Mouse (Mus musculus) c-Kit-positive CD71-negative TER-119-negative erythroid progenitor cells, embryonic 14.5 days (primary cell): ENCODE results near the gene Adcy9.
A peak's percentile ranks its signal among the peaks of the same experiment; 100 is the strongest.

Source experiments
- DNase-seq: peaks from one replicate; pipeline ENCODE4 v3.0.0-alpha.2; 2013; ENCODE audit warnings: low read depth

Adcy9 gene

DNA sequence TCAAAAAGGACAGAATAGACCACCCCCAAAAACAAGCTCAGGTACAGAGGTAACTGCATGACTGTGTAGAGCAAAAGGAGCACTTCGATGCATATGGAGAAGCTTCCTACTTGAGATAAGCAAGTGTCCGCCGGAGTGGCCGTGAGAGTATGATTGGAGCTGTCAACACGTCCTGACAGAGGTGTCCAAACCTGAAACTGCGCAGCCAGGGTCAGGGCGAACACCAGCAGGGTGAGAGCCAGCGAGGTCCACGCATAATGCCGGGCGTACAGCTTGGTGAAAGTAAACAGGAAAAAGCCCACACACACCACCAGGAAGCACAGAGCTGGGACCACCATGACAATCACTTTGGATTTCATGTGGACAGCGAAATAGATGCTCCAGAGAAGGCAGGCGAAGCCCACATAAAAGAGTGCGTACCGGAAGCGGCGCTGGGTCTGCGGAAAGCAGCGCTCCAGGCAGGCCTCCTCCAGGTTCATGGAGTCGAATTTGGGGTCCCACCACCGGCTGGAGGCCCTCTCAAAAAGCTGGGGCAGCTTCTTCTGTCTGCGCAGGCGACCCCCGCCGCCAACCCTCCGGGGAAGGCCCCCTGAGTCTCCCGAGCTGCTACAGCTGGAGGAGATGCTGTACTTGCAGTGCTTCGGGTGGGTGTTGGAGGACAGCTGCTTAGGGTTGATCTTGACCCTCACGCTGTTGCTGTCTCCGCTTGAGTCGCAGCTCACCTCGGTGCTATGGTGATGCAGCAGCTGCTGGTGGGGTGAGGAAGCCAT is 1.3 kb downstream of the Adcy9 start:
- DNase-seq = no peak

DNA sequence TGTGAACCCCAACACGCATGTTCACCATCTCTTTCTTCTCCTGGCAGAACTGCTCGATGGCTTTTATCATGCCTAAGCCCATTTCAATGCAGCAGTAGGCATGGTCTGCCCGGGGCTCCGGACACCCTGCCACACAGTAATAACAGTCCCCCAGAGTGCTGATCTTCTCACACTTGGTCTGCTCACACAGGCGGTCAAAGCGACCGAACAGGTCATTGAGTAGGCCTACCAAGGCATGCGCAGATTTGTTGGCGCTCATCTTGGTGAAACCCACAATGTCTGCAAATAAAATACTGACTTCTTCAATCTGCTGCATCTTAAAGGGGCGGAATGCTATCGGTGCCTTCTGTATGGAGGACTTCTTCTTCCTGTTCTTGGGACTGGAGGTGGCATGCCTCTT is 2.2 kb downstream of the Adcy9 start:
- no peak for DNase-seq

GRCm38 (mm10) chr16:4417455-4417854 is 2.8 kb downstream of the Adcy9 start:
- DNase-seq = no peak

- no peak for DNase-seq
Measured at GRCm38 (mm10) chr16:4414881-4415585, 5.3 kb downstream of the Adcy9 start.

- peak; percentile 36 for DNase-seq
Measured at GRCm38 (mm10) chr16:4413988-4414880, 6.1 kb downstream of the Adcy9 start.

DNA sequence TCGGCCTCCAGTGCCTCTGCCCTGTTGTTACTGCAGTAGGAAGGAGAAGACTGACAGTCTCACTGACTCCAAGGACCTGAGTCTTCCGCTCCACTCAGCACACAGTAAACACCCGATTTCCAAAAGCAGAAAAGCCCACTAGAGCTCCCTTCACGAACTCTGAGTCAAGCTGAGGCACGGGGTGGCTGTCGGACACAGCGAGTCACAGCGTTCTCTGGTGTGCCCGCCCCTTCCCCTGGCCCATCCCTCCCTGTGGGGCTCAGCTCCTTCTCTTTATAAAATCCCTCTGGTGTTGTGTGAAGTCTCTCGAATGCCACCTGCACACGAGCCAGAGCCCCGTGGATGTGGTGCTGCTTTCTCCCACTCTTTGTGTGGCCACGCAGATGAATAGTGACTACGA is 7.0 kb downstream of the Adcy9 start:
- DNase-seq = no peak

- DNase-seq = no peak
Measured at GRCm38 (mm10) chr16:4412298-4412697, 8.0 kb downstream of the Adcy9 start.

- DNase-seq = no peak
Measured at GRCm38 (mm10) chr16:4411296-4411695, 9.0 kb downstream of the Adcy9 start.

DNA sequence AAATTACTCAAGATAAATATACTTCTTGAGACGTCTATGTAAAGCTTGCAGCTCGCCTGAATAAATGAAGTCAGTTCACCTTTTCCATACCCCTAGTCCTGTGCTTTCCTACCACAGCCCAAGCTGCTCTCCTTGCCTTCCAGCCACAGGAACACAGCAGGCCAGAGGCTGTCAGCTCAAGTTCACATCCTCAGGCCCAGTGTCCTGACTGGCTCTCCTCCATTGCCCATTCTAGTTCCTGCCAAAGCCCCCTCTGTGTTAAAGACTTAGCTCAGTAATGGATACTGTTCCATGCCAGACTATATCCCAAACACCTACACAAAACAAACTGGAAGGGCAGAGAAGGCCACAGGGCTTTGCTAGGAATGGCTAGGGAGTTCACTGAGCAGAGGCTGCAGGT is 12.8 kb downstream of the Adcy9 start:
- no peak for DNase-seq

DNA sequence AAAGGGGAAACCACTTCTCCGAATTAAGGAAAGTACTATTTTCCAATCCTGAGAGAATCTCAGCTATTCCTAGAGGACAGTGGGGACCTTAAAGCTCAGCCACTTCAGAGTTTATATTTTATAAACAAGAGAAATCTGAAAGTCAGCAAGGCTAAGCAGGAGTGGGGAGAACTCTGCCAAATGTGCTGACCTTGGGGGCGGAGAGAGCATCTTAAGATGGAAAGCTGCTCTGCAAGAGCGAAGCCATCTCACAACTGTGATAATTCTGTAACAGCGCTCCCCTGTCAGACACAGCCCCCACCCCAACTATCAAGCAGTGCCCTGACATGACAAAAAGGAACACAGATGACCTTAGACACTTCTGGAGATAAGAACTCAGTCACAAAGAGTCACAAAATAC is 13.6 kb downstream of the Adcy9 start:
- DNase-seq = no peak

- no peak for DNase-seq
Measured at GRCm38 (mm10) chr16:4406047-4406586, 14.2 kb downstream of the Adcy9 start.

GRCm38 (mm10) chr16:4404933-4405761 is 15.2 kb downstream of the Adcy9 start:
- DNase-seq = no peak

DNA sequence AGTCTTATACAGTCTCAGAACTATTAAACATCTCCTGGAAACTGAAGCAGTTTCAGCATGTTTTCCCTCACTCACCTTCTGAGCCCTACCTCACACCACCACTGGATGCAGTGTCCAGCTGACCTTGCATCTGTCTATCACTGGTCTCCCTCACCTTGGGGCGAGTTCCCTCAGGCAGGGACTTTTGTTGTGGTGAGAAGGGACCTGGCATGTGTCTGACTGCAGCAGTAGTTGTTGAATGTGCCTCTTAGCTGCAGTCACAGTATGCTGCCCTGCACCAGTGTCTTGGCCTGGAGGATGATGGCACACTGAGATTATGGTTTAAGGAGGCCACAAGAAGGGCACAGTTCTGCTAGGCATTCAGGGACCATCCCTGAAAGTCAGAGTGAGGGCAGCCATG is 19.2 kb downstream of the Adcy9 start:
- no peak for DNase-seq

- no peak for DNase-seq
Measured at GRCm38 (mm10) chr16:4399471-4400223, 20.7 kb downstream of the Adcy9 start.

DNA sequence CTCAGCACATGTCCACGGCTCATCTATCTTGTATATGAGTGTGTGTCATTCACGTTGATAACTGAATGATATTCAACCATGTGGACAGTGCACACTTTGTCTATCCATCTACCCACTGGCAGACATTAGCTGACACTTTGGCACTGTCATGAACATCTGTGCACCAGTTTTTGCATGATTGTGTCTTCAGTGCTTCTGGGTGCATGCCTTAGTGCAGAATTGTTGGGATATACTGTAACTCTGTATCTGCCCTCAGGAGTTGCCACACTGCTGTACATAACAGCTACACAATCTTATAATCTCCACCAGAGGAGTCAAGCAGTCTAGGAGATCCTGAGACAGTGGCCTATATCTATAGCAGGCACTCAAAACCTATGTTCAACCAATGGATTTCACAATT is 21.5 kb downstream of the Adcy9 start:
- DNase-seq = no peak

- DNase-seq = no peak
Measured at GRCm38 (mm10) chr16:4397636-4398035, 22.7 kb downstream of the Adcy9 start.

GRCm38 (mm10) chr16:4395687-4396341 is 24.5 kb downstream of the Adcy9 start:
- no peak for DNase-seq

DNA sequence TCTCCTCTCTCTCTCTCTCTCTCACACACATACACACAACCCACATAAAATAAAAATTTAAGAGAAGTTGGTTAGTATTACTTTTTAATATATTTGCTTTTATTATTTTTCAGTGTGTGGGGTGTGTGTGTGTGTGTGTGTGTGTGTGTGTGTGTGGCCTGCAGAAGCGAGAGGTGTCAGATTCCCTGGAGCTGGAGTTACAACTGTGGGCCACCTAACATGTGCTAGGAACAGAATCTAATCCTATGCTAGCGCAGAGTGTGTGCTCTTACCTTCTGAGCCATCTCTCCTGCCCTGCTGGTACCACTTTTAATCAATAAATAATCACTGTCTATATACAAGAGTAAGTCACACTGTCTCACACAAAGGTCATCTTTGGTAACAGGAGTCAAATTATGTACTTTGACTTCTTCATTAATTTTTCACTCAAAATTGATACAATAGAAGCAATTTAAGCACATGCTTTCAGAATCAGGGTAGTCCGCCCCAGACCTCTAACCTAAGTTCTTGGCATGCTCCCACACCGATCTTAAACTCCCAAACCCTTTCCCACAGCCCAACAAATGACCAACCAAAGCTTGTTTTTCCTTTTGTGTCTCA is 25.2 kb downstream of the Adcy9 start:
- DNase-seq = no peak

DNA sequence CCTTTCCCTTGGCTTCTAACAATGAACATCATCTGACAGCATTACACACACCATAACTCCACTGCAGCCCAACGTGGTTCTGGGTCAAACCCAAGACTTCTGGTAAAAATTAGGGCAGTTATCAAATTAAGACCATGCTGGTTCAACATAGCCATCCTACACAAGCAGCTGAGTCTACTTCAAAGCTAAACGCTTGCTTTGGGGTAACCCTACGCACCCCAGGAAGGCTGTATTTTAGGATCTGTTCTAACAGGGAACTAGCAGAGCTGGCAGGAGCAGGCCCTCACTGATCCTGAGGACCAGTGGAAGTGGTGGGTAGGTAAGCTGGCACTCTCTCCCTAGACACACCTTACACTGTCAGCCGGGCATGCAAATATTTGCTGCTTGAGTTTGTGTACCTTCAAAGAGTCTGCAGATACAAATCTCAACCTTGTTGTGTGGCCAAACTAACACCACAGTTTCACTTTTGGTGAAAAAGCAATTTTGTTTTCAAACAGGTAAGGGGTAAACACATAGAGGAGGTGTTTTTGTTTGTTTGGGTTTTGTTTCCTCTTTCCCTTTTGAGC is 36.7 kb downstream of the Adcy9 start:
- no peak for DNase-seq
